Mouse (Mus musculus): ENCODE data around the gene Eif3g. TPM values are rescaled to one million over a fixed set of nuclear protein-coding genes. Genes with fewer than 3 reads are reported as not detected.

Gene Eif3g
- 178 and 180 TPM in 2 replicates for polyA plus RNA-seq (2015; fragmentation: Nextera tagmentation; extraction: Ambion mirVana)

DNA sequence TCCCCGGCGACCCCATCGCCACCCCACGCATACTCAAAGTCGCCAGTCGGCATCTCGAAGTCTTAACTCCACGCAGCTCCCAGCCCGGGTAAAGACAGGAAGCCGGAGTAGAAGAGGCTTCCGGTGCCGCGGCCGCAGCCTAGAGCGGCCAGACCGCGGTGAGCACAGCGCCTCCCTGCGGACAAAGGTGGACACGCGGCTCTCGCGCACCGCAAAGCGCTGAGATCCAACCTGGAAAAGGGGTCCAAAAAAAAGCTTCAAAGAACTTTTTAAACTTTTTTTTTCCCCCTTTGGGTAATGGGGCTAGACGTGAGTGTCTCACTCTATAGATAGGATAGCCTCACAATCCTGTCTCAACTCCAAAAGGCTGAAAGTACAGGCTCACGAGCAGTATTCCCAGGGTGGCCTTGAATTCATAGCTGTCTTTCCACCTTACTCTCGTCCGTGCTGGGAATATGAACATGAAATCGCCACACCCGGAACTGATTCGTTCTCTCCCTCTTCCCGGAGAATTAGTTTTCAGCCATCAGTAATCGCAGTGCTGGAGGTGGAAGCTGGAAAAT lies at the start of gene Eif3g:
TSS of gene Eif3g (minus strand) at position 113 of the 563 bp plus-strand sequence.
- no peaks in the 10 kb centered on the region for H3K9me3 ChIP-seq (replicated peaks)
- peak within 1 kb of the TSS; percentile 82 for H3K9ac ChIP-seq
- H3K36me3 ChIP-seq (replicated peaks) = peaks cover 40% of the 10 kb centered on the region
- H3K27me3 ChIP-seq = no peaks in the 10 kb centered on the region
- peaks cover 41% of the 10 kb centered on the region for H3K4me1 ChIP-seq (replicated peaks)
- H3K4me2 ChIP-seq = peak within 1 kb of the TSS; percentile 78
- WGBS (ENCODE audit: insufficient replicate concordance) = 5% methylated on average over 34 of the region's 34 CpGs
- ATAC-seq (ENCODE audit: insufficient read depth) = peak; percentile 82
- H3K4me3 ChIP-seq (replicated peaks) = peak within 1 kb of the TSS; percentile 79
- peak within 1 kb of the TSS; percentile 71 for H3K27ac ChIP-seq (replicated peaks)

DNA sequence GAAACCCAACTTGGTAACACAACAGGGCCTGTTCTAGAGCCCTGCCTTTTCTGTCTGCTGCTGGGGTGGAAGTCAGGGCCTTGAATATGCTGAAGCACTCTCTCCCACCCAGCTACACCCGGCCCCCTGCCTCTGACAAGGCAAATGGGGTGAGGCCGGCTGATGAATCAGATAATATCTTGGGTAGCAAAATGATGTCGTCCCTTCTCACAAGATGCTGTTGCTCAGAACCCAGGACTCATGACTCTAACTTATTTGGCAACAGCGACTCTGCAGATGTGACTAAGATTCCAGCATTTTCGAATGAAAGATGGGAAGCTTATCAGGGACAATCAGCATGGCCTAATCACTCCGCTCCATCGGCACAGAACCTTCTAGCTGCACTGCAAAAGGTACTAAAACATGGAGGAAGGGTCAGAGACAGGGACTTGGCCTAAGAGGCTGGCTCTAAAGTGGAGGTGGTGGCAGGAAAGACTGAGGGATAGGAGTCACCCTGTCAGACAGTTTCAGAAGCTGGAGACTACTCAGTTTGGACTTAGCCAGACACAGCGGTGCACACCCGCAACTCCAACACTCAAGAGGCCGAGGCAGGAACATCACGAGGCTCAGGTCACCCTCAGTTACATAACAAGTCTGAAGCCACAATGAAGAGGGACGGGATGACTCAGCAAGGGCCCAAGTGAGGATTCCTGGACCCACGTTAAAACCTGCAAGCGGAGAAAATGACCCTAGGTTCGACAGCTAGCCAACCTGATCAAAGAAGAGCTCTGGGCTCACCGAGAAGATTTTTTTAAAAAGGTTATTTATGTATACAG lies 47.9 kb upstream of the Eif3g start:
- H3K9ac ChIP-seq = no peak overlapping the region
- H3K4me2 ChIP-seq = no peak overlapping the region
- peaks cover 79% of the 10 kb centered on the region for H3K36me3 ChIP-seq (replicated peaks)
- H3K4me3 ChIP-seq (replicated peaks) = no peak overlapping the region
- ATAC-seq (ENCODE audit: insufficient read depth) = no peak
- WGBS (ENCODE audit: insufficient replicate concordance) = 59% methylated on average over 16 of the region's 16 CpGs
- no peaks in the 10 kb centered on the region for H3K27me3 ChIP-seq
- H3K9me3 ChIP-seq (replicated peaks) = no peaks in the 10 kb centered on the region
- peaks cover 67% of the 10 kb centered on the region for H3K4me1 ChIP-seq (replicated peaks)
- H3K27ac ChIP-seq (replicated peaks) = no peak overlapping the region

DNA sequence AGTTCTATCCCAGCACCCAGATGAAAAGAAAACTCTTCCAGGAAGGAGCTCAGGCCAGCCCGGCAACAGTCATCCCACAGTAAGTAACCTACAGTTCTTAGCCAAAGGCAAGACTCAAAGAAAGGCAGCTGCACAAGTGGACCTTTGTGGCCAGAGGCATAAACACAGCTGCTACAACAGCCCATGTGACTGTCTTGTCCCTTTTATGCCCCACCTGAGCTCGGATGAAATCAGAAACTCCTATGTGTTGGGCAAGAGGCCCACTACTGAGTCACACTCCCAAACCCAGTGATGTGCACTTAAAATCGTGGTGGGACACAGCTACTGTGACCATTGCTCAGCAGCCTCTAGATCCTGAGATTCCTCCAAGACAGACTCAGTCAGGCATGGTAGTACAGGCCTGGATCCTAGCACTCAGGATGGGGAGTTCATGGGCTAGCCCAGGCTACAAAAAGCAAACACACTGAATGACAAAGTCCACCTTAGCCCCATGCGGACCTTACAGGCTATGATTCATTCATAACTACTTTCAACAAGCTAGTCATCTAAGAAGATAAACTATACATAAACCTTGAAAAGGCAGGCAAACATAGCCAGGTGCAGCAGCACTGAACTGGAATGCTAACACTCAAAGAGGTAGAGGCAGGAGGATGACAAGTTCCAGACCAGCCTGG lies 46.4 kb upstream of the Eif3g start:
- 68% methylated on average over 4 of the region's 4 CpGs for WGBS (ENCODE audit: insufficient replicate concordance)

DNA sequence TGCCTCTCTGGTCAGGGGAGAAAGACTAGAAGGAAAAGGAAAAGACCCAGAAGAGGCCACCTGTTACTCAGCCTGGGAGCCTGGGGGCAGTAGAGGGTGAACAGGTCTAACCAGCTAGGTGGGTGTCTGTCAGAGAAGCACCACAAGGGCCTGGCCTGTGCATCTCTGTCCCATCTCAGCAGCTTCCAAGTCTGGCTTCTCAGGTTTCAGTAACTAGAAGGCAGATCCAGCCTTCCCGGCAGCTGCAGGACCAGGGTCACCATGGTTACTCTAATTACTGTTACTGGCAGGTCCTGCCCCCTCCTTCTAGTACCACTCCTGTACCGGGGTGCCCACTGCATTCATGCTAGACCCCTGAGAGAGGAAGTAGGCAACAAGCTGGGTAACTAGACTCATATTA lies 45.5 kb upstream of the Eif3g start:
- no peak overlapping the region for H3K4me2 ChIP-seq
- H3K4me3 ChIP-seq (replicated peaks) = no peak overlapping the region
- H3K9ac ChIP-seq = 0 out of 2 replicates have a peak overlapping the region, but pooled peaks have one; percentile 6
- ATAC-seq (ENCODE audit: insufficient read depth) = no peak
- H3K4me1 ChIP-seq (replicated peaks) = peaks cover 44% of the 10 kb centered on the region
- H3K36me3 ChIP-seq (replicated peaks) = peaks cover 84% of the 10 kb centered on the region
- no peak overlapping the region for H3K27ac ChIP-seq (replicated peaks)
- no peaks in the 10 kb centered on the region for H3K27me3 ChIP-seq
- WGBS (ENCODE audit: insufficient replicate concordance) = 61% methylated on average over 2 of the region's 2 CpGs
- H3K9me3 ChIP-seq (replicated peaks) = no peaks in the 10 kb centered on the region

More for the DNA sequence above, 46.4 kb upstream of the Eif3g start:
- H3K36me3 ChIP-seq (replicated peaks) = peaks cover 82% of the 10 kb centered on the region
- H3K4me1 ChIP-seq (replicated peaks) = peaks cover 53% of the 10 kb centered on the region
- H3K9ac ChIP-seq = no peak overlapping the region
- H3K4me2 ChIP-seq = no peak overlapping the region
- no peaks in the 10 kb centered on the region for H3K27me3 ChIP-seq
- no peaks in the 10 kb centered on the region for H3K9me3 ChIP-seq (replicated peaks)
- H3K27ac ChIP-seq (replicated peaks) = no peak overlapping the region
- H3K4me3 ChIP-seq (replicated peaks) = no peak overlapping the region
- ATAC-seq (ENCODE audit: insufficient read depth) = no peak

DNA sequence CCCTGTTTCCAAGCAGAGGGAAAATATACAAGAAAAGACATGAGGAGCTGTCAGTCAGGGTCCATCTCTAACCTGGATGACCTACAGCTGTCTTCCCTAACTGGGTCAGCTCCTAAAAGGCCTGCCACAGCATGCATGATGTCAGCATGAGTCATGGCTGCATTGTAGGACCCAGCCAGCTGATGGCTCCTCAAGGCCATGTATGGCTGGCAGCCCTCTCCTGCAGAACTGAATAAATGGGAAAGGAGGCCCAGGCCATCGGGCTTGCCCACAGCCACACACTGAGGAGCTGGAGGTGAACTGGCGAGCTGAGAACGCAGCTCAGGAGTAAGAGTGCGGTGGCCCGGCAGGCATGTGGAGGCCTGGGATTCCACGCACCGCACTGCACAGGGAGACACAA lies 45.0 kb upstream of the Eif3g start:
- no peak for ATAC-seq (ENCODE audit: insufficient read depth)
- H3K36me3 ChIP-seq (replicated peaks) = peaks cover 86% of the 10 kb centered on the region
- H3K27ac ChIP-seq (replicated peaks) = no peak overlapping the region
- no peak overlapping the region for H3K9ac ChIP-seq
- no peak overlapping the region for H3K4me2 ChIP-seq
- H3K27me3 ChIP-seq = no peaks in the 10 kb centered on the region
- H3K4me1 ChIP-seq (replicated peaks) = peaks cover 39% of the 10 kb centered on the region
- no peak overlapping the region for H3K4me3 ChIP-seq (replicated peaks)
- 88% methylated on average over 7 of the region's 7 CpGs for WGBS (ENCODE audit: insufficient replicate concordance)
- H3K9me3 ChIP-seq (replicated peaks) = no peaks in the 10 kb centered on the region

DNA sequence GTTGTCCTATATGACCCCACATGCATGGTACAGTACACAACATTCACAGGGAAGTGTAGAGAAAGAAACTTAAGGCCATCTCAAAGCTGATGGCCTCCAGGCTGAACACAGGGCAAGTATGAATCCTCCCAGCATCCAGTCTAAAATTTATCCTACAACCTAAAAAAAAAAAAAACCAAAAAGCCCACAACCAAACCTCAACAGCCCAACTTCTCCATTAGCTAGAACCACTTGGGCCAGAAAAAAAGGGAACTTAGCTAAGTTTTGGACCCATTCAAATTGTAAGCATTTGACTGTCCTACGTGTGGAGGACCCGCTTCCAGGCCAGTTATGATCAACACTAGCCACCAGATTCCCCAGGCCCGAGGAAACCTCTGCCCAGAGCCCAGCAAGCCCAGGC lies 24.8 kb upstream of the Eif3g start:
- no peak overlapping the region for H3K9ac ChIP-seq
- peaks cover 100% of the 10 kb centered on the region for H3K36me3 ChIP-seq (replicated peaks)
- no peak for ATAC-seq (ENCODE audit: insufficient read depth)
- no peak overlapping the region for H3K4me2 ChIP-seq
- no peaks in the 10 kb centered on the region for H3K9me3 ChIP-seq (replicated peaks)
- H3K4me3 ChIP-seq (replicated peaks) = no peak overlapping the region
- 83% methylated on average over 3 of the region's 3 CpGs for WGBS (ENCODE audit: insufficient replicate concordance)
- H3K4me1 ChIP-seq (replicated peaks) = no peaks in the 10 kb centered on the region
- no peak overlapping the region for H3K27ac ChIP-seq (replicated peaks)
- no peaks in the 10 kb centered on the region for H3K27me3 ChIP-seq

DNA sequence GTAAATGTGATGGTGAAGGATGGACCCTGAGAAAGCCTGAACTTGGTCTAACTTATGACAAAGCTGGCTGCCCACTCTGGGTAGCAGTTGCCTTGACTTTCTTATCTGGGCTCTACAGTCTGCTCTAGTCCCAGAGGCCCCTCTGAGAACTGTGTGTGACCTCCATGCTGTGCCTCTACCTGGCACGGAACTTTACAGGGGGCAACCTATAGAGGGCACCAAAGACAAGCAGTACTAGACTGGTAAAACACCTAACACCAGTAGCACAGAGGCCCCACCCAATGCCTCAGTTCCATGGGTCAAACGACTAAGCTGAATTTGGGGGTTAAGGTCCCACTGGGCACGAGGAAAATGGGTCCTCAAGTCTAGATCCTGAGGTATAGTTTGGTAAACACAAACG lies 17.7 kb upstream of the Eif3g start:
- Histone ChIP-seq H3K27ac (replicated peaks) (no peak overlapping the region), H3K36me3 (replicated peaks) (peaks cover 100% of the 10 kb centered on the region), H3K4me1 (replicated peaks) (no peaks in the 10 kb centered on the region; the same call in none of the 2 replicates), H3K9me3 (replicated peaks) (no peaks in the 10 kb centered on the region), H3K27me3 (no peaks in the 10 kb centered on the region), H3K4me2 (no peak overlapping the region), H3K4me3 (replicated peaks) (no peak overlapping the region), H3K9ac (no peak overlapping the region)
- 63% methylated on average over 4 of the region's 4 CpGs for WGBS (ENCODE audit: insufficient replicate concordance)
- ATAC-seq (ENCODE audit: insufficient read depth) = no peak; the same call in 1 of the 2 replicates

DNA sequence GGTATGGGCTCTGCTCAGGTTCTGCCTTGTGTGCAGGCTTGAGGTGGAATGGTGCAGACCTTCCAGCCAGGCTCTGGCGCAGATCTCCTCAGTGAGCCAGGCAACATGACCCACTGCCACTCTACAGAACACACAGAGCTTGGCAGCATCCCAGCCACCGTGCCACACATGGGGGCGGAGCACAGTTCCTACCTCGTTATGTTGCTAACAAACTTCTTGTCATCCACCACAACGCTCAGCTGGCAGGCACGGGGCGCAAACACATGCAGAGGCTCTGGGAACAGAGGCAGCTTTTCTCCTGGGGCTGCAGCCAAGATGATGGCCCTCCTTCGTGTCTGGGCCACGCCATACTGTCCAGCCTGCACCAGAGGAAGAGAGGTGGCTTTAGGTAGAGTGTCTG lies 11.5 kb upstream of the Eif3g start:
- no peak overlapping the region for H3K9ac ChIP-seq
- no peak for ATAC-seq (ENCODE audit: insufficient read depth)
- WGBS (ENCODE audit: insufficient replicate concordance) = 88% methylated on average over 9 of the region's 9 CpGs
- H3K27me3 ChIP-seq = no peaks in the 10 kb centered on the region
- H3K4me2 ChIP-seq = no peak overlapping the region
- H3K4me1 ChIP-seq (replicated peaks) = no peaks in the 10 kb centered on the region
- H3K36me3 ChIP-seq (replicated peaks) = peaks cover 100% of the 10 kb centered on the region
- H3K27ac ChIP-seq (replicated peaks) = no peak overlapping the region
- no peak overlapping the region for H3K4me3 ChIP-seq (replicated peaks)
- H3K9me3 ChIP-seq (replicated peaks) = no peaks in the 10 kb centered on the region

DNA sequence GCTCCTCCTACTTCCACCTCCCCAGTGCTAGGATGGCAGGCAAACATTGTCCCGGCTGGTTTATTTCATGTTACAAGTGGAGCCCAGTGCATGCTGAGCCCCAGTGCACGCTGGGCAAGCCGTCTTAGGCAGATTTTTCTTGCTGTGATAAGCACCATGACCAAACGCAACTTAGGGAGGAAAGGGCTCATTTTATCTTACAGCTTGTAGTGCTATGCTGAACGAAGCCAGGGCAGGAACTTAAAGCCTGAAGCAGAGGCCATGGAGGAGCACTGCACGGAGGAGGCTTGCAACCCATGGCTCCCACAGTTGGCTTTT lies 3.7 kb upstream of the Eif3g start:
- H3K9me3 ChIP-seq (replicated peaks) = no peaks in the 10 kb centered on the region
- peaks cover 39% of the 10 kb centered on the region for H3K36me3 ChIP-seq (replicated peaks)
- peaks cover 28% of the 10 kb centered on the region for H3K4me1 ChIP-seq (replicated peaks)
- H3K4me2 ChIP-seq = peak overlapping the region; percentile 45
- peak; percentile 20 for ATAC-seq (ENCODE audit: insufficient read depth)
- peak overlapping the region; percentile 74 for H3K27ac ChIP-seq (replicated peaks)
- H3K4me3 ChIP-seq (replicated peaks) = 0 out of 2 replicates have a peak overlapping the region, but pooled peaks have one; percentile 0
- WGBS (ENCODE audit: insufficient replicate concordance) = 5% methylated on average over 6 of the region's 6 CpGs
- peak overlapping the region; percentile 37; the same call in 1 of the 2 replicates for H3K9ac ChIP-seq
- H3K27me3 ChIP-seq = no peaks in the 10 kb centered on the region

DNA sequence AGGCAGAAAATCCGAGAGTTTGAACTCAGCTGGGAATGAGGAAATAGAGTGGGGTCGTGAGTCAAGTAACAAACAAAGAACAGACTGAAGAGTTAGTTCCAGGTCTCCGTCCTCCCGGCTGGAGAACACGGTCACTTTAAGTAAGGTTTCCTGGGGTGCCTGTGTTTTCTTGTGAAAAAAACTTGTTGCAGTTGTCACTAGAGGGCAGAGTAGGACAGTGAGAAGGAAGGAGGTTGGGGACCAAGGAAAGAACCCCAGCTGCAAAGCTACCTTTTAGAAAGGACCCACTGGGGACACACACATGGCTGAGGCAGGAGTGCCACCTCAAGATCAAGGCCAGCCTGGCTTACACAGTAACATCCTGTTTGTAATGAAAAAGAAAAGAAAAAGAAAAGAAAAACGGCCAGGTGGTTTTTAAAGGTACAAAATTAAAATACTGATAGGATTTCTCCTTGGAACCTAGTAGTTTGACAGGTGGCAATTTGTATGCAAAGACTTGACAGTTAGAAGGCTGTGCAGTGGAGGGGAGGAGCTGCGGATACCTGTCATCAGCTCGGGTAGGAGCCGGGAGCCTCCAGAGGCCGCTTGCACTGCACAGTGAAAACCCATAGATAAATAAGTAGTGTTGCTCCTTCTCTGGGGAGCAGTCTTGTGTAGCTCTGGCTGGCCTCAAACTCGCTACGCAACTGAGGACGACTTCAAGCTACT lies 3.2 kb upstream of the Eif3g start:
- H3K4me2 ChIP-seq = peak overlapping the region; percentile 45
- H3K27me3 ChIP-seq = no peaks in the 10 kb centered on the region
- 8% methylated on average over 13 of the region's 13 CpGs for WGBS (ENCODE audit: insufficient replicate concordance)
- H3K9ac ChIP-seq = peak overlapping the region; percentile 37
- peaks cover 39% of the 10 kb centered on the region for H3K36me3 ChIP-seq (replicated peaks)
- H3K4me3 ChIP-seq (replicated peaks) = 0 out of 2 replicates have a peak overlapping the region, but pooled peaks have one; percentile 0
- H3K27ac ChIP-seq (replicated peaks) = peak overlapping the region; percentile 74
- peak; percentile 33 for ATAC-seq (ENCODE audit: insufficient read depth)
- peaks cover 33% of the 10 kb centered on the region for H3K4me1 ChIP-seq (replicated peaks)
- H3K9me3 ChIP-seq (replicated peaks) = no peaks in the 10 kb centered on the region

Measured in liver, embryonic 15.5 days (tissue).